Mouse (Mus musculus) liver, embryonic 14.5 days (tissue): Measurements from ENCODE around the gene Stat2.

Experiments
- CTCF ChIP-seq: IDR thresholded peaks from 2 replicates; pipeline ENCODE4 v1.5.1; 2016; ENCODE audit warnings: antibody characterized with exemption, low read depth, control low read depth
- EP300 ChIP-seq: IDR thresholded peaks from 2 replicates; pipeline ENCODE4 v1.6.1; 2016; ENCODE audit warnings: antibody characterized with exemption, low read depth

DNA sequence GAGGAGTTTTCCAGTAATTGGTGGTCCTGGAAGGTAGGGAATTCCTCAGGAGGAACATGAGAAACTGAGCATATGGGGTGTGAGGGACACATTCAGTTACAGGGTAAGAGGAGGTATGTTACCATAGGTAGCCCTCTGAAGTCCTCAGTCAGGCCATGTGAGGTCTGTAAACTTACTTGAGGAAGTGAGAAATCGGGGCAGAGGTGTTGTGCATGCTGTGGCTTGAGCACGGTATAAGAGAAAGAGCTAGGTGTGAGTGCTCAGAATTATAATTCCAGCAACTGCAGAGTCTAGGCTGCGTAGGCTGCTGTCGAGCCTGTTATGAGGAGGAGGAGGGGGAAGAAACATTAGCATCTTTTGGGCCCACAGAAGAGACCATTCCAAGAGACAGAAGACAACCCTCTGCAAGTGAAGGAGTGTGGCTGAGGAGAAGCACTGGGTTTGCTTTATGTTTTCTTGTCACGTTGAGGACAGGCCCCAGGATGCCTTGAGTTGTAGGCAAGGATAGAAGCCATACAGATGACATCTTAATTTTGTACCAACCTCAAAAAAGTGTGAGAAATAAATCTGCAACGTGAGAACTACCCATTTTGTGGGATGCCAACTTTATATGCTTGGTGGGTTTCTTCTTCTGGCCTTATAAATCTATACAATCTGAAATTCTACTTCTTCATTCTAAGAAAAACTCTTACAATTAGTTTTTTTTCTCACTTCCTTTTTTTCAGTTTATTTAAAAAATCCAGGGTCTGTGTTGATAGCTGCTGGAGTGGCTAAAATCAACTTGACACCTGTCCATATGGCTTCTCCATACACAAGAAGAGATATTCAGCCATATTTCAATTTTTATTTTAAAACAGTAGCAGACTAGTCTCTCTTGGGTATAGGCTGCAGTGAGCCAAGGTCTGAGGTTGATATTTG is 6.7 kb upstream of the Stat2 start:
- TF ChIP-seq CTCF (no peak), EP300 (no peak)
